Mouse (Mus musculus): ENCODE data around the gene Gm28308.

The Gm28308 gene

GRCm38 (mm10) chr6:52220003-52220864 lies 7.1 kb upstream of the Gm28308 start:
- DNase-seq (ENCODE audit: extremely low read depth, low read depth) = no peak

DNA sequence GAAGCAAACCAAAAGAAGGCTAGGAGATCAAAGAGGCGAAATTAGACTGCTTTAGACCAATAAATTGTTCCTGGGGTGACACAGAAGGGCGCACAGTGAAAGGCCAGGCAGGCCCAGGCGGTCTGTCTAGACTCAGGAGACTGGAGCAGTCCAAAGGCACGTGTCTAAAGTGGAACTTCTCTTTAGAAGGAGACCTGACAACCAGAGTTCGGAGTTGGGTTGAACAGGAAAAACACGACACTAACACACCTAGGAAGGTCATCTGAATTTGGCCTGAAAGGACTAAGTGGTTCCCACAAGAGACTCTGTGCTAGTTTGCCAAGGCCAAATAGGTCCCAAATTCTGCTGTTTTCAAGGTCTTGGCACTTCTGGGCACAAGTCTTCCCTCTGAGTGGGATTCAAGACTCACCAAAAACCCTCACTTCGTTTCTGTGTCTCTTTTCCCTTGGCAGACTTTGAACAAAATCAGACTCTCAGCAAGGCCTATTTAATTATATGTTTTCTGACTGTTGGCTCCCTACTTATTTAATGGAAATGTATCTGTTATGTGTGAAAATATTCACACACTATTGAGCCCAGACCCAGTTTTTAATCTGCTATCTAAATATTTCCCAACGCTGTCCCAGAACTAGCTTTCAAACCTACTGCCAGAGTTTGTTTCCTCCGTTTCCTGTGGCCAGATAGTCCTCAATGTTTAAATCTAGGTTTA lies 6.2 kb upstream of the Gm28308 start:
- DNase-seq (ENCODE audit: extremely low read depth, low read depth) = no peak

DNA sequence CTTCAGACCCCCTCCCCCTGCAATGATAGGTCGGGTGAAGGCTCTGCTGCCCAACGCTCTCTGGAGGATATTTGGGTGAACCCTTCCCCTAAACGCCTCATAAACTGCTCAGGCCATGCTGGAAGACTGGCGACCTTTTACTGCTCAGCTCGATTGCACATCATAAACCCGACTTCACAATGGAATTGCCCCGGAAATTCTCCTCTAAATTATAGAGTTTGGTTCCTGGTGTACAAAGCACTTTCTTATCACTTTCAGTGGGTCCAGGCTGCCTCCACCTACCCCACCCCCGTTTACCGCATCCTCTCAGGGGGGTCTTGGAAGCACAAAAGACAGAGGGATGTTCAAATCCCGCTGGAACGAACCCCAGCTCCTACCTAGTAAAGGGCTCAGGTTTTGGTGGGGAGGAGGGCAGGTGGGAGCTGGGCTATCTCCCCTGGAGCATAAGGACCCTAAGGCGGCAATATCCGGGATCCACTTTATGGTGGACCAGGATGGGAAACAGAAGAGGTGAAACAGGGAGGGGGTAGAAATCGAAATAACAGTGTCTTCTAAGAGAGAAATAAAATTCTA lies 5.6 kb upstream of the Gm28308 start:
- DNase-seq (ENCODE audit: extremely low read depth, low read depth) = no peak

GRCm38 (mm10) chr6:52217895-52218642 lies 4.9 kb upstream of the Gm28308 start:
- DNase-seq (ENCODE audit: extremely low read depth, low read depth) = no peak

DNA sequence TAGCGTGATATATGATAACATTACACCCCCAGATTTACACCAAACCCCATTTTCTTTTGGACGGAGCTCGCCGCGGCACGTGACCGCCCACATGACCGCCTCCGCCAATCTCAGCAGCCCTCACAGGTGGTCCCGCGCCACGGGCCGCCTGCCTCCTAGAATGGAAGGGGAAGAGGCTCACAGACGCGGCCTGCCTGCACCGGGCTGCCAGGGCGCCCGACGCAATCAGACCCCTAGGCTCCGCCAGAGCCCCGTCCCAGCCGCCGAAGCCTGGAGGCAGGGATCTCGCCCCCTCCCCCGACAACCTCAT lies 4.3 kb upstream of the Gm28308 start:
- no peak for DNase-seq (ENCODE audit: extremely low read depth, low read depth)

DNA sequence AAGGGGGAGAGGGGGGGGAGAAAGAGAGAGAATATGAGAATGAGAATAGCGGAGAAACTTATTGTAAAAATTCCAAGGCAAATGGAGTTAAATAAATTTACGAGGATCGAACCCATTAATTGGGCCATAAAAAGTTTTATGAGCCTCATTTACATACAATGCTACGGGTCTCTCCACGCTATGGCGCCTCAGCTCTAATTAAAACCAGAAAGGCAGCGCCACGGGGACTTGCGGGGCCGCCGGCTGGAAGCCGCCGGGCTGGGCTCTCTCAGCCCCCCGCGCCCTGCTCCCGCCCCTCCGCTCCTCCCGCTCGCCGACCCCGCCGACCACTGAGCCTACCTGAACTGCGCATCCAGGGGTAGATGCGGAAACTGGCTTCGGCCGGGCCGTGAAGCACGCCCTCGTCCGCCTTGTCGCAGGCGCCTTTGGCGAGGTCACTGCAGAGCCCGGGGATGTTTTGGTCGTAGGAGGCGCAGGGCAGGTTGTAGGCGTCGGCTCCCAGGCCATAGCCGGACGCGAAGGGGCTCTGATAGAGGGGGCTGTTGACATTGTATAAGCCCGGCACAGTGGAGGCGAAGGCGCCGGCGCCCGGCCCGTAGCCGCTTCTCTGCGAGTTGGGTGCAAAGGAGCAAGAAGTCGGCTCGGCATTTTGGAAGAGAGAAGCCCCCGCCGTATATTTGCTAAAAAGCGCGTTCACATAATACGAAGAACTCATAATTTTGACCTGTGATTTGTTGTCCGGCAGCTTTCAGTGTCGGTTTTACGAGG lies 3.7 kb upstream of the Gm28308 start:
- no peak for DNase-seq (ENCODE audit: extremely low read depth, low read depth)

- no peak for DNase-seq (ENCODE audit: extremely low read depth, low read depth)
Observed at GRCm38 (mm10) chr6:52215771-52216535, 2.8 kb upstream of the Gm28308 start.

DNA sequence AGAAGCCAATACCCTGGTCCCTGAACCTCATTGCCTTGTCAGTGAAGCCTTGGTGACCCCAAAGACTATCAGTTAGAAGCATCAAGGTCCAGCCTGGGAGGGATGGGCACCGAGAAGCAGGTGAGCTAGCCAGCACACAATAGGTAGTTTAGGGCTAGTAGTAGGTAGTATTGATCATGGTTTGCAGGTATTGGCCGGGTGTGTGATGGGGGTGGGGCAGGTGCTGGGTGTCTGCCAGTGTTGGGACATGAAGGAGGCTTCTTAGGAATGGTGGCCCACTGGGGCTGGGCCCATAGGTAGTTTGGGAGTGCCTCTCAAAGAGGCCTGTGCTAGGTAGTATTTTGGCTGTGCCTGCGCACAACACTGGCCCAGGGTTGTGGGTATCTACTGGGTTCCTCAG lies 1.9 kb upstream of the Gm28308 start:
- DNase-seq (ENCODE audit: extremely low read depth, low read depth) = no peak

DNA sequence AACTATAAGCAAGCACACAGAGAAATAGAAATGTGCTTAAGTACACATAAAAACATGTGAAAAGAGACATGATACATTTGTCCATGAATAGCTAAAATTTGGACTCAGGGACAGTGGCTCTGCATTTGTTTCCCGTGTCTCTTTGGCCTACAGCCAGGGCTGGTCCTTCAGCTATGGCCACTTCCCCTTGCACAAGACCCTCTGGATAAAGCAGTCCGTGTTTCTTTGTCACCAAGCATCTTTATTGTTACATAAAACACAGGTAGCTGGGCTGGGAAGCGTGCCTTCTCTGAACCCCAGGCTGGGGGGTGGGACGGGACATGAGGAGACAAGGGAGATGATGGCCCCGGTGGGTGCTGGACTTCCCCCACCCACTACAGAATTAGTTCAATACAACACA lies 1.1 kb upstream of the Gm28308 start:
- DNase-seq (ENCODE audit: extremely low read depth, low read depth) = no peak

GRCm38 (mm10) chr6:52212556-52213118 lies 502 bp downstream of the Gm28308 start:
- DNase-seq (ENCODE audit: extremely low read depth, low read depth) = no peak

GRCm38 (mm10) chr6:52211961-52212360 lies 1.2 kb downstream of the Gm28308 start:
- no peak for DNase-seq (ENCODE audit: extremely low read depth, low read depth)

DNA sequence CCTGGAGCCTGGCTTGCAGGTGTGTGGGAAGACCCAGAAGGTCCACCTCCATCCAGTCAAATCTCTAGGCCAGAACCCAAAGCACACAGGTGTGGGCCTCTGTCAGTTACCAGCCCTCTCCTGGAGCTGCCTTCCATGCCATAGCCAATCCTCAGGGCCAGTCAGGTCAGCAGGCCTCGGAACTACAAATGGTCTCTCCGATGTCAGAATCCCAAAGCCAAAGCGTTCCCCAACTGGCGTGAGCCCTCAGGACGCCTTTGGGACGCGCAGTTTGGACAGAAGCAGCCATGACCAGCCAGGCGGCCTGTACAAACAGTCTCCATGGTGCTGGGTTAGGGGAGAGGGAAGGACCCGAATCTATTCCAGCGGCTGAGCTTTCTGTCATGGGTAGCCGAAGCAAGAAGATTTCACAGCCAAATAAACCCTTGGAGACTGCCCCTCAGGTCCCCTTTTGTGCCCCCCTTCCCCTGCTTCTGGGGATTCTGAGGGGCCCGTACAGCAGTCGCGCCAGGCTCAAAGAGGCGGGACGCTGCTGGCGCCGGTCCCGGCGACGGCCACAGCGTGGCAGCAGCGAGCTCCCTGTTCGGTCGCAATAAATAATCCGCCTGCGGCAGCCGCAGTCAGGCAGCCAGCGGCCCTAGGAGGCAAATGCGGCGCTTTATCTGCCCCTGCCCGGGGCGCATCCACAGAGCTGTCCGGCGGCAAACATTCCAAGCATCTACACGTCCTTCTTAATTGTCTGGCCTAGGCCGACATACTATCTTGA lies 1.8 kb downstream of the Gm28308 start:
- peak; percentile 43 for DNase-seq (ENCODE audit: extremely low read depth, low read depth)

DNA sequence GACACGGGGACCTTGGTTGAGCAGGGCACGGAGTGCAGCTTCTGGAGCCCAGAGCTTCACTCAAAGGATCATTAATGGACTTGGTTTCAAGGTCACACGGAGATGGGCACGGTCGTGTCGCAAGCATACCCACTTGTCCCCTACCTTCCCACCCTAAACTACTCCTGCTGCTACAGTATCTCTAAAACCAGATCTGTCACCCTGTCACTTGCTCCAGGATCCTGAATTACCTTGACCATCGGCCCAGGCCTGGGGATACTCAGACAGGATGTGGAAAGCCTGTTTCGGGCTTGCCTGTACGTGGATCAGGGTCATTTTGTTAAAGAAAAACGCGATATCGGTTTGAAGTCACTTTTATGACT lies 3.5 kb downstream of the Gm28308 start:
- no peak for DNase-seq (ENCODE audit: extremely low read depth, low read depth)

GRCm38 (mm10) chr6:52208868-52209684 lies 4.1 kb downstream of the Gm28308 start:
- DNase-seq (ENCODE audit: extremely low read depth, low read depth) = no peak

GRCm38 (mm10) chr6:52208072-52208867 lies 4.9 kb downstream of the Gm28308 start, which contains the start of gene Hoxa6:
Gene Hoxa6, minus strand, starts transcription at chr6:52208722.
- no peak for DNase-seq (ENCODE audit: extremely low read depth, low read depth)

DNA sequence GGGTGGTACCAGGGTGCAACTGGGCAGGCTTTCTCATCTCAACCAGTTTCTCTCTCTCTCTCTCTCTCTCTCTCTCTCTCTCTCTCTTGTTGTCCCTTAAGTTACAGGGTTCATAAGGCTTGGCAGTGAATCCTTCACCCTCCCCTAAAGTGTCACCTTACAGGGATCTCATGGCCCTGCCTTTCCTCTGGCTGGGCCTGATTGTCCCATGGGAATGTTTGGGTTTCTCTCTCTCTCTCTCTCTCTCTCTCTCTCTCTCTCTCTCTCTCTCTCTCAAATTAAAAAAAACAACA lies 5.5 kb downstream of the Gm28308 start:
- no peak for DNase-seq (ENCODE audit: extremely low read depth, low read depth)

- DNase-seq (ENCODE audit: extremely low read depth, low read depth) = no peak
Observed at GRCm38 (mm10) chr6:52206882-52207683, 6.1 kb downstream of the Gm28308 start.
